Mouse (Mus musculus) 3134 (cell line): ENCODE data around the gene Cox4i1.

Experiments
- DNase-seq: peaks from one replicate; pipeline ENCODE4 v3.0.0-alpha.2; 2011; ENCODE audit warnings: low spot score; ENCODE audit not compliant: insufficient read length; ENCODE audit errors: extremely low read depth

The Cox4i1 gene

DNA sequence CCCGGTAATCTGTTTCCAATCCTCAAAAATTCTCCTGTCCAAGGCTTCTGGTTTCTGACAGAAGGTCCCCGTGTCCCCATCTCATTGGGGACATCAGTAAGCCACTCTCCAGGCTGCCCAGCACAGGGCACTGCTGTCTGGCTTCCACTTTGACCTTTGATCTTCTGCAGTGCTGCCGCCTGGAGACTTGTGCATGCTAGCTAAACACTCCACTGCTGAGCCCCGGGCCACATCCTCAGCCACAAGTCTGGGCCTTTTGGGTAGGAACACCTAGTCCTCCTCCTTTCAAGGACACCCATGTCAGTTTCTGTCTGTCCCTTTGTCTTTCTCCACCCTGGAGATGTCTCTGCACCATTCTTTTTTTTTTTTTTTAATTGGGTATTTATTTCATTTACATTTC lies 24.9 kb downstream of the Cox4i1 start:
- no peak for DNase-seq

DNA sequence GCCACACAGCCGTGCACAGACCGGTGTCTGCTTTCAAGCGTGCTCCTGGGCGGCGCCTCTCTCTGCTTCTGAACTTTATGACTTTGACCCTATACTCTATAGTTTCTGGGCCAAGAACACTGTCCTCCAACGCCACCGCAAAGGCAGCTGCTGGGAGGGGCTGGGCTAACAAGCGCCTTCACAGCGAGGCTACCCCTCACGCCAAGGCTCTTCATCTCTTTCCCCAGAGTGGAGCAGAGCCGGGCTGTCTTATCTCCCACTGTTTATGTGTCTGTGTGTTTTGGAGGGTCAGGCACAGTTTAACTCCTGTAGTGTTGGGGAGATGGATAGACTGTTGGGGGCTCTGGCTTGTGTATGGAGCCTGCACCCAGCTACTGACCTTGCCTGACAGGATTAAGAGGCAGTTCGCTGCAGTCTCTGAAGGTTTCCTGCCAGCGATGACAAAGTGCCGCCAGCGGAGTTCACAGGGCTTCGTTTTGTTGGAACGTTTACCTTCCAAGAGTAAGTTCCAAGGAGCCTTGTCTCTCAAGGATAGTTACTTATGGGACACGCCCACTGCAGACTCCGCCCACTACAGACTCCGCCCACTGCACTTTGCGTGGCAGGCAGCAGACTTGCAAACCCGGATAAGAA lies 26.0 kb downstream of the Cox4i1 start:
- DNase-seq, result no peak

DNA sequence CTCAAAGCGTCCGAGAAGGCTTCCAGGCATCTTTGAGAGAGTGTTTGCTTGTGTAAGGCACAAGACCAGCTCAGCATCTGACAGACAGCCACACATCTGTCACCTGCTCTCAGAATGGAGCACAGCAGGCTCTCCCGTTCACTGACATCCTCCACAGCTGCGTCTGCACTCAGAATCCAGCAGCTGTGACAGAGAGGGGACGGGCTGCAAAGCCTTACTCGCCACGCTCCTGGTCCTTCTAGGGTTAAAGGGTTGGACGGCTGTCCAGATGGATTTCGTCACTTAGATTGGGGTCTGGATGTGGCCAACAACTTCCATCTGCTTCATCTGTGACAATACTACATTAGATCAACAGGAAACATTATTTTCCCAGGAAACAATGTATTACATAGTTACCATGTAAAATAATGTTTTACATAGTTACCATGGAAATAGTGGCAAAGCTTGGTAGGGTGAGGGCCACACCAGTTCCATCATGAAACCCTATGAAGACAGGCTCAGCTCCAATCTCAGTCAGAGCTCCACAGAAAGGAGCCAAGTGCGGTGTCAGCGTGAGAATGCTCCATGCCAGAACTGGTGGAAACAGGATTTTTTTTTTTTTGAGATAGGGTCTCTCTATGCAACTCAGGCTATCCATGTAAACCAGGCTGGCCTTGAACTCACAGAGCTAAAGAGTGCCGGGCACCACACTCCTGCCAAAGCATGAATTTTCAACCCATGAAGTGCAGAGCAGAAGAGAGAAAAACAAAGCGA lies 28.6 kb downstream of the Cox4i1 start:
- DNase-seq, result no peak

DNA sequence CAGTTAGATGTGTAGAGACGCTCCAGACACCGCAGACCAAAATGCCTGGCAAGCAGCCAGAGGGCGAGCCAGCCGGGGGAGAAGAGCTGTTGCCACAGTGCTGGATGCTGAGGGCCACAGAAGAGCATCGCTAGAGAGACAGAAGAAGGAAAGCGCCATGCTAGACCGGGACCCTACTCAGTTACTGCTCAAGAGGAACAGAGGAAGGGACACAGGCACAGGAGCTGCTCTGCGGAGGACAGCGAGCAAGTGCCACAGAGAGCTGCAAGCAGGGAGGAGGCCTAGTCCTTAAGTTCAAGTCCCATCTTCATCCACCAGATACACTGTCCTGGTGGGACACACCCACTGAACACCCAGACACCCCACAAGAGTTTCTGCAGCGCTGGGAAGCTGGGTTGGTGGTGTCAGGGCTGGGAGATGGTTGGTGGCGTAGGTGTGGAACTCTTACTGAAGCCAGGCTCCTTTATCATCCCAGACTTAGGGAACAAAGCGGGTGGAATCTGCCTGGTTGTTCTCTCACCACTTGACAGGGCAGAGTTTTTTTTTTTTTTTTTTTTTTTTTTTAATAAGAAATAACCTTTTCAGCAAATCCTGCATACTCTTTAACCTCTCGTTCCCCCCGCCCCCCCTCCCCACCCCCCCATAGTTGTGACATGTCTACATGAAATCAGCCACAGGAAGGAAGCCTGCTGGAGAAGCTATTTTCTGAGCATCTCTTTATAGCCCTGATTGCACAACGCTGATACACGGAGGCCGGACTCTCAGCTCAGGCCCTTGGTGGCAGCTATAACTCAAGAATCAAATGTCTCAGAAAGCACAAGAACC lies 29.3 kb downstream of the Cox4i1 start:
- DNase-seq, result no peak

DNA sequence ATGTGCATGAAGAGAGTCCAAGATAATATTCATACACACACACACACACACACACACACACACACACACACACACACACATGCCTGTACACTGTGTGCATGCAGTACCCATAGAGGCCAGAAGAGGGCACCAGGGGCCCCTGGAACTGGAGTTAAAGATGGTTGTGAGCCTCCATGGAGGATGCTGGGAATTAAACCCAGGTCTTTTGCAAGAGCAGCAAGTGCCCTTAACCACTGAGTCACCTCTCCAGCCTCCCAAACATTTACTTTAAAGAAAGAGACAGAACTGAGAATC lies 29.9 kb downstream of the Cox4i1 start:
- no peak for DNase-seq

DNA sequence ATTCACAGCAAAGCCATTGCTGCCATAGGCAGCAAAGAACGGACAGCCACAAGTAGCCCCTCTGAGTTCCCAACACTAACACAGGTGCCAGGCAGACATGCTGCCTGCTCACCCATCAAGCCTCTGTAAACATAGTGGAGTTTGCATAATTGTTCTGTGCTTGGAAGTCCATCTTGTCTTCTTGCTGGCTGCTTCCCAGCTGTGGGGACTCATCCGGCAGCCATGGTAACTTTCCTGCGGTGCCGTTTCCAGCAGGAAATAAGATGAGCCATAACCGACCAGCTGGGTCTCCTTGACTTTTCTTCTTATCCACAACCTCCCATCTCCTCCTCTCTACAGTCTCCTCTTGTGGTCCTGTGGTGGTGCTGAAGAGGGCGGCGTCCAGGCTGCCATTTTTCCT lies 30.4 kb downstream of the Cox4i1 start:
- DNase-seq, result no peak

DNA sequence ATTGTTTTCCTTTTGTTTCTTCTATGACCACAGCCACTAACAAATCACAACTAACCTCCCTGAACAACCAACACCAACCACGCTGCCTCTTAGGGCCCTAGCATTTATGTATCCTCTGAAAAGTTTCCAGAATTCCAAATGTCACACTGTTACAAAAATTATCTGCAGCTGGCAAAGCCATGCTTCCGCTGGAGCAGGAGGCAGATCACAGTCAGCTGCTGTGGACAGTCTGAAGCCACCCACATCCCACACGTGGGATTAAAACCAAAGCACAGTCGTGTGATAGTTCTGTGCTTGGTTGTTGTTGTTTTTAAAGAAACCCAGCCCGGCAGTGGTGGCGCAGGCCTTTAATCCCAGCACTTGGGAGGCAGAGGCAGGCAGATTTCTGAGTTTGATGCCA lies 31.1 kb downstream of the Cox4i1 start:
- no peak for DNase-seq

DNA sequence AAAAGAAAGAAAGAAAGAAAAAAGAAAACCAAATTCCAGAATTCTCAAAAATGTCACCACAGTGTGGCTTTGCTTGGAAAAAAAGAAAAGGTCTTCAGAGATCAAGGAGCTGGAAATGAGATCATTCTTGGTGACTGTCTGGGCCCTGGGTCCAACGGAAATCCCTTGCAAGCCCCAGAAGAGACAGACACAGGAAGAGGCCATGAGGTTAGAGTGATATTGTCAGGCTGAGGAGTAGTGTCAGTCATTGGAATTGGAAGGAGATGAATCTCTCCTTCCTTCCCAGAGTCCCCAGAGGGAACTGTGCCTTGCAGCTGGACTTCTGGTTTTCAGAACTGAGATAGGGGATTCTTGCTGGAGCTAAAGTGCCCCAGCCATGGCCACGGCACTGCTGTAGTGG lies 31.5 kb downstream of the Cox4i1 start:
- DNase-seq, result no peak

DNA sequence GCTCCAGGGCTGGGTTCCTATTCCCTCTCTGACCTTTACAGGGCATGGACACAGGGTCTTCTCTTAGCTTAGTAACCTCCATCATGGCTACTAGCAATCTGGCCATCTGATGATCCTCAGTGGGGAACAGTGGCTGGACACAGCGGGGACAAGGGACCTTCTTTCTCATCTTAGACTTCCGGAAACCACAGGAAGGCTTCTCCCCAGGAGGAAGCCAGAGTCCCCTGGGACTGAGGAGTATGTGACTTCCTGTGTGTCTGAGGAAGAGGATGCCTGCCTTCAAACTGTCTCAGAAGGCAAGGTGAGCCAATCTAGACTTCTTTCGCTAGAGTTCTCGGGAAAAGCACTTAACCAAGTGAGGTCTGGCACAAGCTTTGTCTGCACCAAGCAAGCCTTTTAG lies 32.0 kb downstream of the Cox4i1 start:
- DNase-seq, result no peak

DNA sequence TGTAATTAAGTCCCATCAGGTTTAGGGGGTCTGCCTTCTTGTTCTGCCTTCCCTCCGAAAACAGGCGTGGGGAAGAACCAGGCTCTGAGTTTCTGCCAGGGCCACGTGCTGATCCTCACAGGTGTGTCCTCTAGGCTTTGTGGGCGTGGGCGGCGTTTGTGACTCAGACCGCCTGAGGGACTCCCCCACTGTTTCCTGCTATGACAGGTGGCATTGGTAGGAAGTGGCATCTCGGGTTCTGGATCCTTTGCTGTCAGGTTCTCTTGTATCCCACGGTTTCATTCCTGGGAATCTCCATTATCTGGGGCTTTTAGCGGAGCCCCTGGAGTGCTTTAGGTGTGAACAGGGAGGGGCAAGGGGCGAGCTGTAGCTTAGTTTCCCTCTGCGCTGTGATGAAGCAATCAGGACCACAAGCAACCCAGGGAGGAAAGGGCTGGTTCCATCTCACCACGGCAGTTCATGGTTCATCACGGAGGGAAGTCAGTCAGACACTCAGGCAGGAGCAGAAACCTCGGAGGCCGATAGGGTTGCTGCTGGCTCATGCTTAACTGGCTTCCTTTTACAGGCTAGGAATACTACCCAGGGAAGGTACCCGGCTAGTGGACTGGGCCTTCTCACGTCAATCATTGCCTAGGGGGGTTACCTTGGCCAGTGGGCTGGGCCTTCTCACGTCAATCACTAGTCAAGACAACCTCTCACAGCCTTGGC lies 33.9 kb downstream of the Cox4i1 start:
- DNase-seq, result no peak

DNA sequence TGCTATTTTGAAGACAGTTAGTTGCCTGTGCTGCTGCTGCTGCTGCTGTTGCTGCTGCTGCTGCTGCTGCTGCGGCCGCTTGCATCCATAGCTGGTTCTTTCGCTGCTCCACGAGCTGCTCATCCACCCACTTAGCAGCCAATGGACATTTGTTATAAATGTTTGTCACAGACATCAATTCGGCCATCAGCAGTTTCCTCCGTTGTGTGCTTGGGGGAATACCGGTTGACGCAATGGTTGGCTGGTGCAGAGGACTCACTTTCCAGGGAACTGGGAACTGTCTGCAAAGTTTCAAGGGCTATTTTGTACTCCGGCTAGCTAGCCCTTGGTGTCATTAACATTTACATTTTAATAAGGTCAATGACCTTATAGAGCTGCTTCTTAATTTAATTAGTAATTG lies 36.2 kb downstream of the Cox4i1 start:
- no peak for DNase-seq

DNA sequence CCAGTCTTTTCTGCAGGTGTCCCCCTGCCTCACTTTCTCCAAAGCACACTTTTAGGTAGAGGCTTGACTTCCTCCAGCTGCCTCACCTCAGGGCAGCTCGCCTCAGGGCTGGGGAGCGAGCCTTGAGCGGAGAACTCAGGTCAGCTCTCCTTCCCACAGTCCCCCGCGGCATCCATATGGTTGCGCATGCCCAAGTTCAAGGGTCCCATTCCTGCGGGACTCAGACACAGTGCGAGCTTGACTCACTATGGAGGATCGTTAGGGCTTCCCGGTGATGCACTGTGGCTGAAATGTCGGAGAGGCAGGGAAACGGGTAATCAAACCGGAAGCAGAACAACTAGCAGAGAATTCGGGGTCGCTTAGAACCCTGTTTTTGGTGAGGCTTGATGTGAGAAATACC lies 37.1 kb downstream of the Cox4i1 start:
- DNase-seq, result no peak

DNA sequence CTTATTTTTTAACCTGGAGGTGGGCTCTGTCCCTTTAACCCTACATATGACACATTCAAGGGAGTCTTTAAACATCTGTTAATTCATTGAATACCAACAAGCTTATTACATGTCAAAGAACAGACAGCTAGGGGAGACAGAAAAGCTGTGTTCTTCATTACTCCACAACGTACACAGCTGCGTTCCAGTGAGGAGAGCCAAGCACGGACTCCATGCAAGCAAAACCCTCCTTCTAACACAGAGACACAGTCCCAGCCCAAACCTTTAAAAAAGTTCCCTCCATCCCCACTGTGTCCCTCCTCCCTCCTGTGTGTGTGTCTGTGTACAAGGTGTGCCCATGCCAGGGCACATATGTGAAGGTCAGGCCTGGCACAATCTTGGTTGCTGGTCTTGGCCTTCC lies 38.2 kb downstream of the Cox4i1 start:
- DNase-seq, result no peak

DNA sequence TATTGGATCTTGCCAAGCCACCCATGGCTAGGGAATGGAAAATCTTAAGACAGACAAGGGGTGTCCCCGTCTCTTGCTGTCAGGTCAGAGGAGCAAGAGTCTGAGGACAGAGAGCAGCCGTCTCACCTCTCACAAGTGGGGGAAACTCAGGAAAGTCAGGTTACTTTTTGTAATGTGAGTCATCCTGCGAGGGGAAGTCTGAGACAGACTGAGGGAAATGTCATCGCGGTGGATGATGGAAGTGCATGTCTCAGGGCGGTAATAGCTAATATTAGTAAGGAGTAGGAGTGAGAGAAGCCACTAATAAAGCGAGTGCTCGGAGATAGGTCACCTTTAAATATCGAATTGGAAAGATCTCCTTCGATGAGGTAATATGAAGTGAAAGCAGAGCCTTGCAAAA lies 41.2 kb downstream of the Cox4i1 start:
- DNase-seq, result no peak

DNA sequence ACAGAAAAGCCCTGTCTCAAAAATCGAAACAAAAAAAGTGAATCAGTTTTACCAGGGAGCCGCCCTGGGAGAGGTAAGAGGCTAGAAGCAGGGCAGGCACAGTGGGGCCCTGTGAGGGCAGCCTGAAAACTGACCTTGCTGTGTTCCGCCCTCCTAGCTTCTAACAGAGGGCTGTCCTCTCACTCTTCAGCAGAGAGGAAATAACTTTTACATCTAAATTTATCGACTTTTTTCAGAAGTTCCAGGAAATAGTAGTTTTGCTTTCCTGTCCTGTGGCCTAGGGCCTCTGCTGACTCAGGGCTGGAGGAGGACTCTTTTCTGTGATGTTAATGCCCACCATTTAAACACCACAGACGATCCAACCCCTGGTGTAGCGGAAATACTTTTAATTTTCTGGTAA lies 47.2 kb downstream of the Cox4i1 start:
- no peak for DNase-seq

DNA sequence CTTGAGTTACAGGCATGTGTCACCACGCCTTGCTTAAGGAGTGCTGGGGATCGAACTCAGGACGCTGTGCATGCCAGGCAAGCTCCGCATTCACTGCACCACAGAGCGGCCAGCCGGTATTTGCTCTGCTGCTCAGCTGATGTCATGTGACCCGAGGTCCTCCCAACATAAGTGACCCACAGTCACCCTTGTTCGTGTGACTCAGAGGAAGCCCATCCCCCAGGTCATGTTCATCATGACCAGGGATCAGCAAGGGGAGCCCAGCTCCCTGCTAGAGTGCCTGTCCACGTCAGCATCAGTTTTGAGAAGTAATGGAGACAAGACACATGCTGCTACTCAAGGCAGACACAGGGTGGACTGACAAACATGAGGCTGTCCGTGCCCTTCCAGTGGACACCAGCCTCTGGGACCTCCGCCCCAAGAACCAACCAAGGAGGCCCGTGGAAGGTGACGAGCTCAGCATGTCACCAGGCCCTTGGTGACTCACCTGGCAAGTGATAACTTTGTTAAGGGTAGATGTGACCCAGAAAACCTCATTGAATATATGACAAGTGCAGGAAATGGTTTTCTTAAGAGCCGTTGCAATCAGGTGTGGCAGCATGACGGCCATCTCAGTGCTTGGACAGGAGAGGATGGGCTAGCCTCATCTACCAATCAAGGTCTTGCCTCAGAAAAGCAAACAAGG lies 48.1 kb downstream of the Cox4i1 start:
- DNase-seq, result peak; percentile 19

DNA sequence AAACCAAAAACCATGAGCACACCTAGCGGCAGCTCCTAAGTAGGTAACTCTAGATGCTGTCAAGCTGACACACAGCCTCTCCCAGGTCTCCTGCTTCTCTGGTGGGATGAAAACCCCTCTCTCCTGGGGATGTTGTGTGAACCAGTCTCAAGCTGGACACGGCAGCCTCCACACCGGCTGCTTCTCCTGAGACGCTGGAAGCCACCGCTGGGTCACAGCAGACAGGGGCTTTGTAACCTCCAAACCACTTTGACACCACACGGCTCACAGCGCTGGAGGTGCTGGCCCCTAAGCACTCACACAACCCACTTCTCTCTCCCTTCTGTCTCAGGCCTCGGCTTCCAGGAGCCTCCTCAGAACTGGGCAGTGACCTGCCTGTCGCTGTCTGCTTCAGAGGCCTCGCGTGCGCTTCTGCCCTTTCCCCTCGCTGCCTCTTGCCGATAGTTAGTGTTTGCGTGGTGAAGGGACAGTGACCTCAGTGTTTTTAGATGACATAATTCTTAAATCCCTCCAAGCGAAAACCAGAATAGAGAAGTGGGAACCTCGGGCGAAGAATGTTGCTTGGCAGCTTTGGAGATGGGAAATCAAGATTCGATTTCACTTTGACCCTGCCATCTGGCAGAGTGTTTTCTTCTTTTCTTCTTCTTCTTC lies 51.7 kb downstream of the Cox4i1 start:
- DNase-seq, result no peak

DNA sequence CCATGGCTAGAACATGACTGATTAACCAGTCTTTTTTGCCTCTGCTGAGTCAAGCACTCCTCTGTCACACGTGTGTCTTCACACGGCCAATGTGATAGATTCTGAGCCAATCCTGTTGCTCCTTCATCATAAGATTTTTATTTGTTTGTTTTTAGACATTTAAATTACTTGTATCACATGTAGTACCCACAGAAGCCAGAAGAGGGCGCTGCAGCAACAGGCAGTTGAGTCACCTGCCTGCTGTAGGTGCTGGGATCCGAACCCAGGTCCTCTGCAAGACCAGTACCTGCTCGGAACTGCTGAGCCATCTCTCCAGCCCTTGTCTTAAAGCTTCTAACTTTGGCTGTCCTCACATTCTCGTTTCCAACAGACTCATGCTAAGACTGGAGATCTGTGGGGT lies 55.0 kb downstream of the Cox4i1 start:
- DNase-seq, result no peak
